Mouse (Mus musculus) retina, embryonic 14.5 days (tissue): Measurements from ENCODE around the gene Myo10.

Source experiments
- DNase-seq: peaks from one replicate; pipeline ENCODE4 v3.0.0-alpha.2; 2015; ENCODE audit warnings: low spot score

The Myo10 gene

DNA sequence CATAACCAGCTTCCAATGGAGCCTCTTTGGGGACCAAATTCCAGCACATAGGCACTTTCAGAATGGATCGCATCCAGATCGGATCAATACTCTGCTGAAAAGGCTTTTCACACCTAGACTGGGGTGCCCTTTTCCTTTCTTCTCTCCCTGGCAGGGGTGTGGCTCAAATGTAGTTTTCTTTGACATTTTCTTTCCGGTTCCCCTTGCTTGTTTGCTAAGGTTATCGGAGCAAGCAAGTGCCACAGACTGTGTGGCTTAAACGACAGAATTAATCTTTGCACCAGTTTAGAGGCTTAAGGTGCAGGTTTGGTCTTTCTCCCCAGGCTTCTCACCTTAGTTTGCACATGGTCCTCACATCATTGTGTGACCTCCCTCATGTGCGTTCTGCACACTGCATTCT, 11.1 kb upstream of the Myo10 start:
- no peak for DNase-seq

DNA sequence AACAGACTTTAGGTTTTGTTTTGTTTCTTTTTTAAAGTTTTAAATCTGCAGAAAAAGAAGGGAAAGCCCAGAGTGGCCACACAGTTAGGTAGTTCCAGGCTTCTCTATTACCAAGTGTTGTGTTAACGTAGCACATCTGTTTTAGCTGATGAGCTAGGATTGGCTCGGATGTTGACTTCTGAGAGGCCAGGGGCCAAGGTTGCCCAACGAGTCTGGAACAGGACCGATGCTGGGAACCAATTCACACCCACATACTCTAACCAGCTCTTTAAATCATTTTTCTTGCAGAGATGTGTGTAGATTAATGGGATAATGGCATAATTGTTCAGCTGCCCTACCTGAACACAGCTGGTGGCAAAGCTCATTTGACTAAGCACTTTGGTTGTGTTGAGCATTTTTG, 1.8 kb upstream of the Myo10 start:
- no peak for DNase-seq

DNA sequence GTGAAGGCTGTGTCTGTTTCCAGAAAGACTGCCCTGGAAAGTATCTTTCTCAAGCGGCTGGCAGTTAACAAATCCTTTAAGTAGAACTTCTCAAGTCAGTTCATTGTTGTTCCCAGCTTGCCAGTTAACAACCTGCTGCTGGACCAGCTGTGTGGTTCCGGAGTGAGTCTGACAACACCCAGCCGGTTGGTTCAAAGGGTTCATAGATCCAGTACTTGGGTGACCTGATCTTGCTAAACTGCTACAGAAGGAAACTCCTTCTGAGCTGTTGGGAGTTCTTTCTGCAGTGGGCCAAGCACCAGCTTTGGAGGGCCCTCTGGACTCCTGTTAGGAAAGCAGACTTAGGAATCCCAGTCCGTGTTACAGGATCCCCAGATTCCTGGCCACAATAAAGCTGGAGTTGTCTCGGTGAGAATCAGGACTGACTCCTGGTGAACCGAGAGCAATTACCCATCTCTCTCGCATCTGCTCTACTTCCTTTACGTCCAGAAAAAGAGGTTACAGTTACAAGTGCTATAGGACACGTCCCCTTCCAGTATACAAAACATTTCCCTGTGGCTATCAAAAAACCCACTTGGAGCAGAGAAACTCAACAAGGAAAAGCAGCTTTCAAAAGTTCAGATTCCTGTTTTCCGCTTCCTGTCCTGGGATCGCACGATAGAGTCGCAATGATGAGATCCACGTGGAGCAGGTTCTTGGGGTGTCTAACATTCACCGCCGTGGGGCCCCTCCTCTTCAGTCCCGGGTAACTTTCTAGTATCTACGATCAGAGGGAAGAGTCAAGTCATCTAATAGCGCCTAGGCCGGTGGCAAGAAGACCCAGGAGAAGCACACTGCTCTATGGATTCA, 750 bp upstream of the Myo10 start:
- no peak for DNase-seq

DNA sequence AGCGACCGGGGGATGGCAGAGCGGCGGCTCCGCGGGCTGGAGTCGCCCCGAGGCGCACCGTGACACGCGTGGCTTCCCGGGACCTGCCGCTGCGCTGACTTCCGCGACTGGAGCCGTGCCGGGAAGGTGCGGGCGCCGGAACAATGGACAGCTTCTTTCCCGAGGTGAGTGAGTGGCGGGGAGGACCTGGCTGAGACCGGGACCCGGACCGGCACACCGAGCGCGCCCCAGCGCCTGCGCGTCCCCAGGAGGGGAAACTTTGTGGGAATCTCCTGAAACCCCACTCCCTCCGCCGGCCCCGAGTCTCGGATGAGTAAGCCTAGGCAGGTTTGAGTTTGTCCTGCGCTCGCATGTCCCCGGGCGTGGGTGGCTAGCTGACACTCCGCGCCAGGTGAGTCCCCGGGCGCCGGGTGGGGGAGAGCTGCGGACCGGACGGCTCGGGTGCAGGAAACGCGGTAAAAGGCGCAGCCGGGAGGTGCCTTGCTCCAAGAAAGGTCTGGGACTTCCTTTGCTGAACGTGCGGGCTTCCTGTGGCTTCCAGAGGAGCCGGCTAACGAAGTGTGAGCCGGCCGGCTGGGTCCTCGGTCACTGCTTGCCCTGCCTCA, 644 bp downstream of the Myo10 start:
- peak; percentile 52 for DNase-seq

DNA sequence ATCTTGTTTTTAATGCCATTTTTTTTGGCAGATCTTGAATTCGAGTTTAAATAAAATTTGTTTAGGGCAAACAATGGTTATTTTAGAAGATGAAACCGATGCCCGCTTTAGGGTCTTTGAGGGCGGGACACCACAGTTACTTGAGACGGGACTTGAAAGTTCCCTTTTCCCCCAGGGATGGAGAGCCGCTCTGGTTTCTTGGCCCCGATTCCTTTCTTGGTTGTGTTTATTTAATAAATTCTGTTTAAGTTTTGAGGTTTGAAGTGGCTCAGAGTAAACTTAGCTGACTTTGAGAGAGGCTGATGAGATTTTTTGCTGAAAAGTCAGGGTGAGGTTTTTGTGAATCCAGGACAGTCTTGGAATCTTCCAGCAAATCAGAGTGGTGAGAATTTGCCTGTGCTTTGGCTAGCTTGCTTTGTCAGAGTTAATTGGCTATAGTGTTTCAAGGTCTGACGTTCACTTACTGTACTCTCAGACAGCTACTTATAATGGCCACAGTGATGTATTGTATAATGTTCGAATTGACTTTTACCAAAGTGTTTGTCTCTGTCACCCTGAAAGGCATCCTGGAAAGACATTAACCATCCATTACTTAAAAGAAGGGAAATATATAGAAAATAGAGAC, 1.3 kb downstream of the Myo10 start:
- DNase-seq: no peak

DNA sequence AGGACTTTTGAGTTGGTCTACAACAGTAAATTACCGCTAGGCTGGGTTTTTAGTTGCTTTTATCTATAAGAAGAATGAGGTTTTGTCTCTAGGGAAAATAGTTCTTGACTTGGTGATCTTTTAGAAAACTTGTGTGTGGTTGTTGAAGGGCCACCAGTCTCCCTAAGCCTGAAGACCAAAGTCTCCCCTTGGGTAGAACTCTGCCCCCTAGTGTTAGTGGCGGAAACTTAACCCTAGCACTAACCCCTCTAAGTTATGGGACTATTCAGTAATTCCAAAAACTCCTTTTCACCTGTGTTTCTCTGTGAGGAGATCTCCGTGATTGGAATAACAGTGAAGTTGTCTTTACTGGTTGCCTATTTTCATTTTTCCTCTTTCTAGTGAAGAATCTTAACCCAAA, 1.9 kb downstream of the Myo10 start:
- peak; percentile 53 for DNase-seq

DNA sequence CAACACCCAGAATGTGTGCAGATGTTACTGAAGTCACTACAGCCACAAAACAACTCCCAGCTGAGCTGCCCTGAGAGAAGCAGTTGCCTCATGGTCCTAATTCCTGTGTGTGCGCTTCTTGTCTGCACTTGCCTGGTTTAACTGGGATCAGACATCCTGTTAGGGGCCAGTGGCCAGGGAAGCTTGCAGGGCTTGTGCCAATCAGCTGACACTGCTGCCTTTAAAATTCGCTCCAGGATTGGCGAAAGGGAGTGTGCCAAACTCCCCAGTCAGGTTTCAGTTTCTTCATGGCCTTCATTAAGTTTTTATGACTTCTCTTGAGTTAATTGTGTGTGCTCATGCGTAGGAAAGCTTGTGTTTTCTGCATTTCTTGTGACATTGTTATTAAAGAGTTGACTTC, 3.1 kb downstream of the Myo10 start:
- DNase-seq: no peak

DNA sequence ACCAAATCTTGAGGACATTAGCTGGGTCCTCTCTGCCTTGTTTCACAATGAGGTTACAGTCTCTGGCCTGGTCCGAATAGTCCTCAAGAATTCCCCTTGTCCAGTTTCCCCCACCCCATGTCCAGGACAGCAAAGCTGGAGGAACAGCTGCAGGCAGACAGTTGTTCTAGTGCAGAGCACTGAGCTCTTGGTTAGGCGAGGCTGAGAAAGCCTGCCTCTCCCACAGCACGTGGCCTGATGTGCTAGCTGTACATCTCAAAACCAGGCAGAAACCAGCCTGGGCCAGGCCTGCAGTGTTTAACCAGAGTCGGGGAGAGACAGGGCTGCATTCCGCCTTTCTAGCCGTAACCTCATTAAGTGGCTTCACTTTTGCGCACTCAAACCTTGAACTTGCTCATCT, 4.7 kb downstream of the Myo10 start:
- DNase-seq: no peak

DNA sequence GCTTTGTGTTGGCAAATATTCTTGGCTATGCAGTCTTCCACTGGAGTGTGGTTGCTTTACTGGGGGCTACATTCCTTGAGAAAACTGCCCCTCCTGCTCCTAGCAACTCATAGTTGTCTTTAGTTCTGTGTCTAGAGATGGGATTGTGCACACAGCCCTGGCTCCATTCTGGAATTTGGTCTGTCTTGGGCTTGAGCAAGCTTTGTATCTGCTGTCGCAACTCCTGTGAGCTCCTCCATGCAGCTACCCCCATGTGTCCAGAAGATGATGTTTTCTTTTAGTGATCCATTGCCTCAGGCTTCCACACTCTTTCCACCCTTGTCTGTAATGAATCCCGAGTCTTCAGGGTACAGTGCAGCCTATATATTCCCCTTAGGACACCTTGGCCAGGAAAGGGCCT, 5.9 kb downstream of the Myo10 start:
- no peak for DNase-seq

DNA sequence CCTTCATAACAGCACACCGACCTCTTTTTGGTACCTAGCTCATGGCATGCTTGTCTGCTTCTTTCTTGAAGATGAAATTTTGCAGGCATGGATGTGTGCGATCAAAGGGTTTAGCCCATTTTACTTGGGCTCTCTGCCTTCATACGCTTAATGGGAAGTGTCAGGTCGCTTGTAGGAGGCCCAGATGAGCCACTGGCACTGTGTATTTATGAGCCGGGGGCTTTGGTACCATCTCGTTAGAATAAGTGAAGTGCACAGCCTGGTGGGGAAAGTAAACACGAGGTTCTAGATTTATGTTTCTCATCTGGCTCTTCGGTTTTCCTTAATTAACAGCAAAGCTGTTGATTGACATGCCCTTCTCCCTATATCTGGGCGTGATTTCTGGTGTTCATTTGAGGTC, 8.4 kb downstream of the Myo10 start:
- no peak for DNase-seq

DNA sequence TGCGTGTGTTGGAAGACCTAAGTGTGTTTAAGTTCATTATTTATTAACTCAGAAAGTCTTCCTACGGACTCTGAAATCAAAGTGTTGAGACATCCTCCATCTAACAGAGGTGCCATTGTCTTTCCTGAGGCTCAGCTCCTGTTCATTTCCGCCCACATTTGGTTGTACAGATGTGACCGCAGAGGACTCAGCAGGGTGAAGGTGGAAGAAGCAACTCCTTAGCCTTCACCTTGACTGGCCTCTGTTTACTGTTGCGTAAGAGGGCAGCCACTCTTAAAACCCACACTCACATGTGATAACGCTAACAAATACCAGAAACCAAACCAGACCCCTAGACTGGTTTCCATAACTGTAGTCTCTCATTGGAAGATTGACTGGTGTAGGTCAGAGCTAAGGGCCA, 9.0 kb downstream of the Myo10 start:
- no peak for DNase-seq

DNA sequence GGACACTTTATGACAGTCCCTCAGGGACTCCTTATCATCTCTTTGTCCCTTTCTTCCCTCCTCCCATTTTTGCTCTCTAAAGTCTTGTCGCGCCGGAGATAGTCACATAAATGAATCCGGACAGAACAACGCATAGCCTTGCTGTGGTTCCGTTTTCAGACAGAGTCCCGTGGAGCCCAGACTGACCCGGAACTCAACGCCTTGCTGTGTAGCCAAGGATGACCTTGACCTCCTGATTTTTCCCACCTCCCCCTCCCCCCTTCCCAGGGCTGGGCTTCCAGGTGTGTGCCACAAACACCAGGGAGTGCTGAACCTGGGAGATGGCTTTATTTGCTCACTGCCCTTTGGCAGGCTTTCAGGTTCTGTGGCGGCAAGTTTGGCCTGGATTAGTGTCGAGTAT, 10.6 kb downstream of the Myo10 start:
- DNase-seq: no peak

DNA sequence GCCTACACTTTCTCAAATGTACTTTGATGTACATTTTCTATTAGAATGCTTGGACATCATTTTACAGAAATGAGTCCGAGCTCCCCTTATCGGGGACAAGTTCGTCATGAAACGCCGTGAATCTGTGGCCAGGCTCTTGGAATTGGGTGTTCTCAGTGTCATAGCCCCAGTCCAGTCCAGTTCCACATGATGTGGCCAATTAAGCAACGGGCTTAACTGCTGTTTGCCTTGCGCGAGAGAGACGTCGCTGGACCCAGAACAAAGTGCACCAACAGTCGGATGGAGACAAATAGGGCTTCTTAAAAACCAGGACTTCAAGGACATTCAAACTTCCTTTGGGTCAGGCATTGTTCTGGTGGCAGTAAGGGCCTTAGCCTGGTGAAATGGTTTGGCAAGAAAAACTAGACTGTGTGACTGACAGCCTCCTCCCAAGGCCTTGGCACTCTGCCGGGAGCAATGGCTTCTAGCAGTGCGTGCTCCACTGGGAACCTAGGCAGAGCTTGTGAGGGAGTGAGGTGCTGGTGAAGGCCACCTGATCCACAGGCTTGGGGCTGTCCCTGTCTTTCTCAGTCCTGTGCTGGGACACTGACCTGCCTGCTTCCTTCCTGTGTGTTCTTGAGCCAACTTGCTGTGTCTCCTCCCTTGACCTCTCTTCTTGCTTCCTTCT, 11.5 kb downstream of the Myo10 start:
- DNase-seq: no peak

DNA sequence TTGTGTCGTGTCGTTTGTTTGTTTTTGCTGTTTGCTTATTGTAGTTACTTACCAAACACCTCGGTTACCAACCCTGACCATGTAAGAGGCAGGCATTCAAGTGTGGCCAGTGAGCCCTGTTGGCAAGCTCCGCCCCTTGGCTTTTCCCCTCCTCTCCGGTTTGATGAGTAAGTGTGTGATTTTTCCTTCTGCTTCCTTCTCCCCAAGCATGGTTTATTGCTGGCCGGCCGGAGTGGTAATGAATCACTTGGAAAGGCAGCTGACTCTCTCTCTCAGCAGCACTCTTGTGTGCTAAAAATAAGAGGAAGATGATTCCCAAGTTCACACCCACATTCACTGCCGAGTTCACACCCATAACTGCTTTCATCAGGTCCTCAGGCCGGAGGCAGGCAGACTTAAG, 15.4 kb downstream of the Myo10 start:
- no peak for DNase-seq

DNA sequence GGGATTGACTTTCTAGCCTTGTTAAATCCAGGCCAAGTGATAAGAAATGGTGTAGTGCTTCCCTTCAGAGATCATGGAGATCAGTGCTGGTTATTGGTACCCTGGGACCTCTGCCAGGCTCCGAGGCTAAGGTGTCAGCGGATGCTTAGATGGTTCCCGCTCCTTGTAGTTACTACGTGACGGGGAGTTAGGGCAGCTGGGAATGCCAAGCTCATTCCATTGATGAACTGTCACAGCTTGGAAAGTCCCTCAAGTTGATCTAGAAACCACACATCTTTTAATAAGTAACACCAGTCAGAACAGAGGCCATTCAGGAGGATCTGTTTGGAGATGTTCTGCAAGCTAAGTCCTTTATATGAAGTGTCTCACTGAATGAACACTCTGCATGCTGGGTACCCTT, 16.9 kb downstream of the Myo10 start:
- DNase-seq: no peak

DNA sequence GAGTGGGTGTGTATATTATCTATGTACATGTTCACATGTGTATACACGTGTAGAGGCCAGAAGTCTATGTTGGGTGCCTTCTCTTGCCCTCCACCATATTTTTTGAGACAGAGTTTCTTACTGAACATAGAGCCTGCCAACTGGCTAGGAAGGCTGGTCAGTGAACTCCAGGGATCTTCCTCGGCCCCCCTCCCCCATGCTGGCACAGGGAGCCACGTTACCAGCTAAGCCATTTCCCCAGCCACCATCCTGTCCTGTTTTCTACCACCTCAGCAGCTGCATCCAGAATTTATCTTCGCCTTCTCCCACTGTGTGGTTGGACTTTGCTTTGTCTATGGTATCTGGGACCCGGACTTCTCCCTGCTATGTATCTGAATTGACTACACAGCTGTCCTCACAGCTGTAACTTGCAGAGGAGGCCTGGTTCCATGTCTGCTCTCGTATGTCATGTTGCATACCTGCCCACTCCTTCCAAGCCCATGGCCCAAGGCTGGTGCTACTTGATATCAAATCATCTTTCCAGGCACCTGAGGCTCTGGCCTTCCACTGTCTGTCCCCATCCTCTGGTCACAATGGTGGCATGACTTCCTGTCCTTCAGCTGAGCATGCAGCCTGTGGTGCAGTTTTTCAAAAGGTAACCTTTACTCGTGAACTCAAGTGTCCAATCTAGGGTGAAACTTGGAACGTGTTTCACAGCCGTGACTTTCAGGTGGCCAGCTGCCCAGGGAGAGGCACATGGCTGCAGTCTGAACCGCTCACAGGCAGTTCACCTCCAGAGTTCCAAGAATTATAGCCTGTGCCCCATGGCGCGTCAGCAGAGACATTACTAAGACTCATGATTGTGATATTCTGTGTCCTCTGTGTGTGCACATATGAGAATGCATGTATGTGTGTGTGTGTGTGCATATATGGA, 18.8 kb downstream of the Myo10 start:
- no peak for DNase-seq

DNA sequence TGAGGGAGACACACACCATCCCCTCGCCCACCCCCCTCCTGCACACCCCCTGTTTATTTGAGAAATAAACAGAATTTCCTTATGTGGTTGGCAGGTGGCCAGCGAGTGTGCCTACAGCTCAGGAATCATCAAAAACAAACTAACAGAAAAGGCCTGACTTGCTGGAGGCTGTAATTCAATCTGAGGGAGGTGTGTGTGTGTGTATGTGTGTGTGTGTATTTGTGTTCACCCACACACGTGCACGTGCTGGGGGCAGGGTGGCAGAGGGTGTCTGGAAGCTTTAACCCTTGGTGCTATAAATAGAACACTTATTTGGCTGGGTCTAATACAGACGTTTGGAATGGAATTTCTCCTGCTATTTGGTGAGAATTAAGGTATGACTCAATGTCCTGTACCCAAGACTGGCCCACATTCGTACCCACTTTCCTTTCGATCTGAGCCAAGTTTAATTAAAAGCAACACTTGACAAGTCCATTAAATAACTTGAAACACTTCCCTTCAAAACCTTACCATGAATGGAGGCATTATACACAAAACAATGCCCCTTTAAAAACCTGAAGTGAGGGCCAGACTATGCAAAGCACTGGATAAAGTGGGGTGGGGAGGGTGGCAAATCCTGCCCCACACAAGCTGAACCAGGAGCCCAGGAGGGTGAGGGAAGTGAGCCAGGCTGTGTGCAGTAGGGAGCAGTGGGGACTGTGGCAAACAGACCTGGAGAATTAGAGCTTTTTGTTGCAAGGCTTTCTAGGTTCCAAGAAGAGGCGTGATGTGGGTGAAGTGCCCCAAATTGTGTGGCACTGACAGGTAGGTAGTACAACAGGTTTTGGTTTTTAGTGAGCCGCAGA, 20.1 kb downstream of the Myo10 start:
- no peak for DNase-seq

DNA sequence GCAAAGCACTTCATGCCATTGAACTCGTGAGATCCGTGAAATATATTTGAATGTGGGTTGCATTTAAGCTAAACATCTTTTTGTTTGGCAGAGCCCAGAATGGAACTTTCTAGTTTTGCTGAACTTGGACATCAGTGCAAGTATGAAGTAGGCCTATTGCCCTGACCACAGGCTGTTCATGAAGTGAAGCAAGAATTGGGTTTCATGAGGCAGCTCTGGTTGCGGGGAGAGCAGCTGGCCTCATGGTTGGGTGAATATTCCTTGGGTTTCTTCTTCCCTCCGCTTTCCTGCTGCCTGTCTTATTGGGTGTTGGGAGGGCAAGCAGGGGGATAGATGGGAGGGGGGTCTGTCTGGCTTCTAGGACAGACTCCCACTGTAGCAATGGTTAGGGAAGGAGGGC, 23.5 kb downstream of the Myo10 start:
- DNase-seq: no peak

DNA sequence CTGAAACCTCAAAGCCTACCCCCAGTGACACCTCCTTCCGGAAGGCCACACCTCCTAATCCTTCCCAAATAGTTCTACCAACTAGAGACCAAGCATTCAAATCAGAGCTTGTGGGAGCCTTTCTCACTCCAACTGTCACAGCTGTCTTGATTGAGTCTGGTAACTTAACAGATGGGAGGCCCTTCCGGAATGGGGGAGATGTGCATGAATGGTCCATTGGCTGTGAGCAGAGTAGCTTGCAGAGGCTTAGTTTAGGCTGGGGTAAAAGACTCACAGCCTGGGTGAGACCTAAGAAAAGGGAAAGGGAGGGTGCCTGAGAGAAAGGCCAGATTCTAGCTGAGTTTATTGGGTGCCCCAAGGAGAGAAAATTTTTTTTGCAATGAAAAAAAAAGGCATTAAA, 26.0 kb downstream of the Myo10 start:
- no peak for DNase-seq

DNA sequence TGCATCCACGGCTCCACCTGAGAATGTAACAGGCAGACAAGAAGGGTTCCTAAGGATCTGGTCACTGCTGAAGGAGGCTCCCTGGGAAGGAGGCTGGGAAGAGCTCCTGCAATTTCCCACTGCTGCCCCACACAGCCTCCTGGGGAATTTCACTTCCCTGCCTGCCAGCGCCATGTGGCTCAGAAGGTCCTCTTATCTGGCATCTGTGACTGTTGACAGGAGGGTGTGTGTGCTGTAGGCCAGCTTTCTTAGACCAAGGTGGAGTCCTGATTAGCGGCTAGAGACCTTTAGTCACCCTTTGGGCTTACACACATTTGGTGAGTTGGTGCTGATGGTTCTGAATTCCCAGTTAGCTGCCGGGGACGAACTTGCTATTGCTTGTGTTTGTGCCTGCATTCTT, 28.0 kb downstream of the Myo10 start:
- DNase-seq: no peak

DNA sequence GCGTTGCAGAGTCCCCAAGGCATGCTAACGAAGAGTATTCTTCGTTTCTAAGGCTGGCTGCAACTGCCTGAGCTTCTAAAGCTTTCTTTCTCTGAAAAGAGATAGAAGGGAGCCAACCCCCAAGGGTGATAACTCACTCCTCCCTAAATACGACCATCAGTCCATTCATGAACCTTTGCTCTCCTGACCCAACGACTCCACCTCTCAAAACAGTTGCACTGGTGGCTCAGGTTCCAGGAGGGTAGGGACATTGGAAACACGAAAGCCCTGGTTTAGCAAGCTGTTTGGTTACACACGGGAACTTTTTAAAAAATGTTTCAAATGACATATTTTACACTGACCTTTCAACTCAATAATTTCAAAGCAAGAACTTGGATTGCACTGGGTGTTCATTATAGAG, 29.5 kb downstream of the Myo10 start:
- DNase-seq: no peak
